Mouse (Mus musculus): ENCODE results near the gene Cox4i1. TPM values are rescaled to one million over a fixed set of nuclear protein-coding genes. Genes with fewer than 3 reads are reported as not detected.
"Not testable (repeated sequence)": the region's sequence is repeated elsewhere in the genome, so short reads cannot be mapped to it uniquely, and the experiment has no call there.

Gene Cox4i1
- total RNA-seq, 2 experiments from 2014 or later: 1,090 to 1,156 TPM

- no peak for DNase-seq (ENCODE audit: low spot score in 2 of 2)
These were observed 11.5 kb upstream of the Cox4i1 start for GRCm38 (mm10) chr8:120656322-120657052.

GRCm38 (mm10) chr8:120657415-120657814 is 10.6 kb upstream of the Cox4i1 start:
- DNase-seq (ENCODE audit: low spot score in 2 of 2): no peak

- no peak for DNase-seq (ENCODE audit: low spot score in 2 of 2)
These were observed 3.5 kb upstream of the Cox4i1 start for GRCm38 (mm10) chr8:120664566-120664965.

GRCm38 (mm10) chr8:120665726-120666455 is 2.1 kb upstream of the Cox4i1 start:
- no peak for DNase-seq (ENCODE audit: low spot score in 2 of 2)

- DNase-seq (ENCODE audit: low spot score in 2 of 2): no peak
These were observed 1.1 kb upstream of the Cox4i1 start for GRCm38 (mm10) chr8:120666807-120667470.

GRCm38 (mm10) chr8:120668374-120668905 is 418 bp downstream of the Cox4i1 start, which contains the start of gene Emc8:
TSS of gene Emc8 (minus strand) at chr8:120668573.
- DNase-seq (ENCODE audit: low spot score in 2 of 2): no peak

GRCm38 (mm10) chr8:120671775-120672174 is 3.8 kb downstream of the Cox4i1 start:
- DNase-seq (ENCODE audit: low spot score in 2 of 2): no peak

GRCm38 (mm10) chr8:120672626-120673229 is 4.7 kb downstream of the Cox4i1 start:
- no peak for DNase-seq (ENCODE audit: low spot score in 2 of 2)

GRCm38 (mm10) chr8:120673298-120673697 is 5.3 kb downstream of the Cox4i1 start:
- DNase-seq (ENCODE audit: low spot score in 2 of 2): no peak

- DNase-seq (ENCODE audit: low spot score in 2 of 2): no peak
These were observed 7.7 kb downstream of the Cox4i1 start for GRCm38 (mm10) chr8:120675718-120676117.

GRCm38 (mm10) chr8:120678447-120678846 is 10.4 kb downstream of the Cox4i1 start:
- DNase-seq (ENCODE audit: low spot score in 2 of 2): peak; percentile 64 to 81

- DNase-seq (ENCODE audit: low spot score in 2 of 2): no peak
These were observed 11.8 kb downstream of the Cox4i1 start for GRCm38 (mm10) chr8:120679629-120680387.

GRCm38 (mm10) chr8:120680405-120680804 is 12.4 kb downstream of the Cox4i1 start:
- DNase-seq (ENCODE audit: low spot score in 2 of 2): not testable (repeated sequence)

GRCm38 (mm10) chr8:120681113-120681512 is 13.1 kb downstream of the Cox4i1 start:
- DNase-seq (ENCODE audit: low spot score in 2 of 2): no peak

- peak; percentile 43 to 53 for DNase-seq (ENCODE audit: low spot score in 2 of 2)
These were observed 15.6 kb downstream of the Cox4i1 start for GRCm38 (mm10) chr8:120683602-120684001.

- no peak for DNase-seq (ENCODE audit: low spot score in 2 of 2)
These were observed 16.1 kb downstream of the Cox4i1 start for GRCm38 (mm10) chr8:120684082-120684481.

GRCm38 (mm10) chr8:120685097-120685496 is 17.1 kb downstream of the Cox4i1 start:
- DNase-seq (ENCODE audit: low spot score in 2 of 2): peak in 1 of 2 experiments; percentile 50

- no peak for DNase-seq (ENCODE audit: low spot score in 2 of 2)
These were observed 17.6 kb downstream of the Cox4i1 start for GRCm38 (mm10) chr8:120685591-120685990.

GRCm38 (mm10) chr8:120686051-120686450 is 18.0 kb downstream of the Cox4i1 start:
- no peak for DNase-seq (ENCODE audit: low spot score in 2 of 2)

GRCm38 (mm10) chr8:120686576-120686975 is 18.6 kb downstream of the Cox4i1 start:
- no peak for DNase-seq (ENCODE audit: low spot score in 2 of 2)
